Comparison of ENCODE assay signal across 8 mouse cellular contexts in the genomic region with DNA sequence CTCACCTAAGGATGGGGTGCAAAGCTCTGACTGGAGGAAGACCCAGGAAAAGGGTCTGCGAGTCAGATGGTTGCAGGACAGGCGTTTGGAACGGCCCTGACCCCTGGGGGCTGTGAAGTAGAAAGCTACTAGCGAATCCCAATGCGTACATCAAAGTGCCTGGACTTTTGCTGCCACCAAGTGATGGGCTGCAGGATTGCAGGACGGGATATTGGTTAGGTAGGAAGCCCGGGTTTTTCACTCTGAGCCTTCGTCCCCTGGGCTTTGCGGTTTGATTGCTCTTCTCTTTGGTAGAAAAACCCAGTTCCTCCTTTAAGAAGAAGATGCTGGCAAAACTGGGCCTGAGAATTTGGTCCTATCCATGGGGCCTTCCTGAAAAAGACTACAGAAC. TPM values are rescaled to one million over a fixed set of nuclear protein-coding genes. Genes with fewer than 3 reads are reported as not detected.
DNase-seq lines count a peak whose midpoint lies in the region; ATAC-seq and TF ChIP-seq lines count a peak whose summit lies in the region.

No protein-coding gene starts in this region.

- 0% methylated on average over 9 of the region's 9 CpGs for WGBS in forebrain, embryonic 12.5 days
- 0% methylated on average over 9 of the region's 9 CpGs for WGBS in heart, postnatal 0 days
- 1% methylated on average over 9 of the region's 9 CpGs for WGBS in liver, embryonic 14.5 days (ENCODE audit: insufficient replicate concordance)
- WGBS in stomach, embryonic 15.5 days, result 0% methylated on average over 9 of the region's 9 CpGs

- TF ChIP-seq CTCF in ES-Bruce4 (IDR thresholded peaks at IDR 0.05; ENCODE audit: low read depth, low read length), result peak; percentile 97
- peak; percentile 99 for TF ChIP-seq CTCF in heart, postnatal 0 days (IDR thresholded peaks at IDR 0.05; ENCODE audit: low read depth)
- TF ChIP-seq CTCF in liver, embryonic 14.5 days (IDR thresholded peaks at IDR 0.05; ENCODE audit: low read depth), result peak; percentile 95

- no peaks in the 10 kb centered on the region for H3K4me1 ChIP-seq in ES-Bruce4 (ENCODE audit: control insufficient read depth, insufficient read depth, low read length)
- peaks cover 33% of the 10 kb centered on the region for H3K4me1 ChIP-seq in forebrain, embryonic 12.5 days
- H3K4me1 ChIP-seq in heart, postnatal 0 days (ENCODE audit: control insufficient read depth, insufficient read depth), result 0 out of 2 replicates have a peak, but pooled peaks cover 8% of the 10 kb centered on the region
- H3K4me1 ChIP-seq in liver, embryonic 14.5 days (replicated peaks; ENCODE audit: control insufficient read depth in 2 of 2, insufficient read depth in 2 of 2, low read length in 1 of 2), result peaks cover 0 to 10% of the 10 kb centered on the region in 2 experiments; a peak in 1 of 4 replicates
- peaks cover 21% of the 10 kb centered on the region; the same call in 1 of the 2 replicates for H3K4me1 ChIP-seq in stomach, embryonic 15.5 days

- peak overlapping the region; percentile 86 for H3K4me3 ChIP-seq in ES-Bruce4 (ENCODE audit: low read depth, low read length)
- H3K4me3 ChIP-seq in forebrain, embryonic 12.5 days (replicated peaks), result peak overlapping the region; percentile 60
- peak overlapping the region; percentile 67 for H3K4me3 ChIP-seq in heart, postnatal 0 days (ENCODE audit: low read depth, low read length)
- H3K4me3 ChIP-seq in liver, embryonic 14.5 days (ENCODE audit: insufficient read depth in 1 of 2, low read depth in 2 of 2, low read length in 2 of 2), result peak overlapping the region; percentile 64 to 75
- peak overlapping the region; percentile 61 for H3K4me3 ChIP-seq in stomach, embryonic 15.5 days (replicated peaks)

- peak overlapping the region; percentile 84 for H3K9ac ChIP-seq in ES-Bruce4 (ENCODE audit: low read depth, poor library complexity, severe bottlenecking)
- H3K9ac ChIP-seq in forebrain, embryonic 12.5 days, result peak overlapping the region; percentile 91
- H3K9ac ChIP-seq in heart, postnatal 0 days (replicated peaks; ENCODE audit: low read depth, low read length), result peak overlapping the region; percentile 76
- H3K9ac ChIP-seq in liver, embryonic 14.5 days (replicated peaks), result peak overlapping the region; percentile 58
- H3K9ac ChIP-seq in stomach, embryonic 15.5 days, result peak overlapping the region; percentile 74; the same call in 1 of the 2 replicates

- no peaks in the 10 kb centered on the region for H3K36me3 ChIP-seq in ES-Bruce4 (ENCODE audit: control insufficient read depth, insufficient read depth, low read length, poor library complexity, severe bottlenecking)
- peaks cover 11% of the 10 kb centered on the region for H3K36me3 ChIP-seq in forebrain, embryonic 12.5 days (replicated peaks)
- no peaks in the 10 kb centered on the region for H3K36me3 ChIP-seq in heart, postnatal 0 days (replicated peaks; ENCODE audit: control insufficient read depth, insufficient read depth, low read length)
- no peaks in the 10 kb centered on the region for H3K36me3 ChIP-seq in liver, embryonic 14.5 days (replicated peaks; ENCODE audit: control insufficient read depth, insufficient read depth, low read depth)
- H3K36me3 ChIP-seq in stomach, embryonic 15.5 days, result no peaks in the 10 kb centered on the region

- TF ChIP-seq EP300 in ES-Bruce4 (IDR thresholded peaks at IDR 0.05; ENCODE audit: insufficient read depth, low read depth, low read length), result peak; percentile 39; the same call in 1 of the 2 replicates
- TF ChIP-seq EP300 in heart, postnatal 0 days (IDR thresholded peaks at IDR 0.05; ENCODE audit: low read depth), result no peak
- no peak for TF ChIP-seq EP300 in liver, embryonic 14.5 days (IDR thresholded peaks at IDR 0.05; ENCODE audit: low read depth)

- no peak for TF ChIP-seq POLR2A in ES-Bruce4 (IDR thresholded peaks at IDR 0.05; ENCODE audit: insufficient read depth, low read length)

- peak overlapping the region; percentile 93 for H3K4me2 ChIP-seq in forebrain, embryonic 12.5 days
- H3K4me2 ChIP-seq in heart, postnatal 0 days (ENCODE audit: low read depth, low read length), result peak overlapping the region; percentile 92
- peak overlapping the region; percentile 91 for H3K4me2 ChIP-seq in liver, embryonic 14.5 days (ENCODE audit: low read depth)
- H3K4me2 ChIP-seq in stomach, embryonic 15.5 days, result peak overlapping the region; percentile 94

- no peaks in the 10 kb centered on the region for H3K9me3 ChIP-seq in ES-Bruce4 (replicated peaks; ENCODE audit: control insufficient read depth, insufficient read depth, low read length, poor library complexity, severe bottlenecking)
- H3K9me3 ChIP-seq in forebrain, embryonic 12.5 days, result no peaks in the 10 kb centered on the region
- no peaks in the 10 kb centered on the region for H3K9me3 ChIP-seq in heart, postnatal 0 days (replicated peaks; ENCODE audit: control insufficient read depth, low read length)
- no peaks in the 10 kb centered on the region for H3K9me3 ChIP-seq in liver, embryonic 14.5 days (ENCODE audit: control insufficient read depth, low read length)
- no peaks in the 10 kb centered on the region for H3K9me3 ChIP-seq in stomach, embryonic 15.5 days

- H3K27ac ChIP-seq in ES-Bruce4 (ENCODE audit: insufficient read depth, low read length), result peak overlapping the region; percentile 77
- H3K27ac ChIP-seq in forebrain, embryonic 12.5 days, result peak overlapping the region; percentile 99
- peak overlapping the region; percentile 92 for H3K27ac ChIP-seq in heart, postnatal 0 days (ENCODE audit: low read depth)
- peak overlapping the region; percentile 56 for H3K27ac ChIP-seq in liver, embryonic 14.5 days
- H3K27ac ChIP-seq in stomach, embryonic 15.5 days, result peak overlapping the region; percentile 99

- peak; percentile 85 for DNase-seq in c-Kit-positive CD71-positive TER-119-positive erythroid progenitor cells, embryonic 14.5 days (ENCODE audit: low spot score)
- DNase-seq in heart, postnatal 0 days (ENCODE audit: low spot score), result peak; percentile 94
- peak; percentile 95 to 96 for DNase-seq in kidney, postnatal 36 days
- DNase-seq in liver, embryonic 14.5 days (ENCODE audit: low read depth in 3 of 3, low spot score in 3 of 3), result peak; percentile 71 to 78 (median 72)
- peak; percentile 96 for DNase-seq in neural tube, embryonic 10.5 days (ENCODE audit: extremely low spot score, low spot score)

- H3K27me3 ChIP-seq in ES-Bruce4 (ENCODE audit: control insufficient read depth, insufficient read depth, low read length, poor library complexity, severe bottlenecking), result no peaks in the 10 kb centered on the region
- no peaks in the 10 kb centered on the region for H3K27me3 ChIP-seq in forebrain, embryonic 12.5 days
- H3K27me3 ChIP-seq in heart, postnatal 0 days (ENCODE audit: control insufficient read depth, insufficient read depth, low read length), result no peaks in the 10 kb centered on the region
- no peaks in the 10 kb centered on the region for H3K27me3 ChIP-seq in liver, embryonic 14.5 days (ENCODE audit: control insufficient read depth, insufficient read depth, low read length)
- H3K27me3 ChIP-seq in stomach, embryonic 15.5 days (replicated peaks), result no peaks in the 10 kb centered on the region

- ATAC-seq in forebrain, embryonic 12.5 days (ENCODE audit: low FRiP score), result peak; percentile 75
- peak; percentile 83 for ATAC-seq in heart, postnatal 0 days (ENCODE audit: insufficient read depth, low read depth)
- ATAC-seq in liver, embryonic 14.5 days (ENCODE audit: insufficient read depth), result peak; percentile 71
- ATAC-seq in stomach, embryonic 15.5 days (ENCODE audit: insufficient read depth, low FRiP score, low read depth), result peak; percentile 72

RNA-seq across cellular contexts. Expression of gene Faap20, which starts 0.3 kb away (rescaled TPM):
- polyA plus RNA-seq in ES-Bruce4 (2011; ENCODE audit: insufficient read depth, insufficient read length, low read depth, missing spikeins), result 22.9 and 25.2 TPM in 2 replicates
- polyA plus RNA-seq in forebrain, embryonic 12.5 days (2016; fragmentation: Nextera tagmentation; extraction: Ambion mirVana), result 96.4 and 96.9 TPM in 2 replicates
- total RNA-seq in heart, postnatal 0 days (2014; rRNA removed; ENCODE audit: low replicate concordance), result 45.8 and 69.2 TPM in 2 replicates
- polyA plus RNA-seq in heart, postnatal 0 days (2015; fragmentation: Nextera tagmentation; extraction: Ambion mirVana), result 48.1 and 51.0 TPM in 2 replicates
- 12.2 and 12.8 TPM in 2 replicates for polyA plus RNA-seq in liver, embryonic 14.5 days (2012; rRNA removed)
- polyA plus RNA-seq in liver, embryonic 14.5 days (2014; fragmentation: Nextera tagmentation; extraction: Ambion mirVana), result 14.8 and 20.5 TPM in 2 replicates
- 64.5 and 65.8 TPM in 2 replicates for polyA plus RNA-seq in stomach, embryonic 15.5 days (2015; fragmentation: Nextera tagmentation; extraction: Ambion mirVana)

RNA-seq across cellular contexts. Expression of gene Ski, which starts 26.9 kb away (rescaled TPM):
- polyA plus RNA-seq in ES-Bruce4 (2011; ENCODE audit: insufficient read depth, insufficient read length, low read depth, missing spikeins), result 63.5 and 67.2 TPM in 2 replicates
- 12.3 and 14.2 TPM in 2 replicates for polyA plus RNA-seq in forebrain, embryonic 12.5 days (2016; fragmentation: Nextera tagmentation; extraction: Ambion mirVana)
- 53.2 and 60.6 TPM in 2 replicates for total RNA-seq in heart, postnatal 0 days (2014; rRNA removed; ENCODE audit: low replicate concordance)
- polyA plus RNA-seq in heart, postnatal 0 days (2015; fragmentation: Nextera tagmentation; extraction: Ambion mirVana), result 7.7 and 9.3 TPM in 2 replicates
- 4.3 and 4.5 TPM in 2 replicates for polyA plus RNA-seq in liver, embryonic 14.5 days (2012; rRNA removed)
- polyA plus RNA-seq in liver, embryonic 14.5 days (2014; fragmentation: Nextera tagmentation; extraction: Ambion mirVana), result 2.4 and 2.8 TPM in 2 replicates
- 16.2 and 16.6 TPM in 2 replicates for polyA plus RNA-seq in stomach, embryonic 15.5 days (2015; fragmentation: Nextera tagmentation; extraction: Ambion mirVana)

Comparison
In these comparisons a context has a peak if more than half of its experiments do, and no peak if none do; other contexts are left out.
1. Peak in every context shown above with its lines: DNase-seq, ATAC-seq, H3K4me3 ChIP-seq and H3K27ac ChIP-seq.